In the genomic region with DNA sequence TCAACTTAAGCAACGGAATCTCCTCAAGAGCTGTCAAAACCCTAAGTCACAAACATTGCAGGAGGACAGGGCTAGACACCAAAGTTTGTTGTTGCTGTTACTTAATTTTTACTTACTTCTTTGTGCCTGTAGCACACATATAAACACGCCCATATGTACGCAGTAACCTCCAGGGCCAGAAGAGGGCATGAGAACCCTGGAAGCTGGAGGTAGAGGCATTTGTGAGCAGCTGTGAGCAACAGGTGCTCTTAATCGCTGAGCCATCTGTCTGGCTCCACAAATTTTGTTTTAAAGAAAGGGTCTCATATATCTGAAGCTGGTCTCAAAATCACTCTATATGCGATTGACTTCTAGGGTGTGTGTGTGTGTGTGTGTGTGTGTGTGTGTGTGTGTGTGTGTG, we compare ENCODE assay signal across 8 mouse cellular contexts. TPM values are rescaled to one million over a fixed set of nuclear protein-coding genes. Genes with fewer than 3 reads are reported as not detected.
DNase-seq lines count a peak whose midpoint lies in the region; ATAC-seq and TF ChIP-seq lines count a peak whose summit lies in the region.

No protein-coding gene starts in this region.

- DNase-seq in layer of hippocampus, adult 11-12 months (ENCODE audit: low spot score): peak; percentile 41
- DNase-seq in layer of hippocampus, postnatal 36 days: no peak
- DNase-seq in G1E (ENCODE audit: low spot score): no peak
- DNase-seq in embryo, embryonic 10.5 days (ENCODE audit: low spot score): peak; percentile 76
- peak; percentile 71 for DNase-seq in limb, embryonic 10.5 days (ENCODE audit: low spot score)
- peak; percentile 18 to 41 for DNase-seq in spleen, postnatal 36 days (ENCODE audit: low spot score in 2 of 2)
- DNase-seq in urinary bladder, postnatal 25 days (ENCODE audit: low spot score): no peak
- DNase-seq in left cerebral cortex, adult 9 months (ENCODE audit: low spot score in 2 of 2): no peak

- H3K36me3 ChIP-seq in G1E (replicated peaks): peaks cover 36% of the 10 kb centered on the region
- H3K36me3 ChIP-seq in limb, embryonic 10.5 days: no peaks in the 10 kb centered on the region

- peak; percentile 46; the same call in 1 of the 2 replicates for ATAC-seq in G1E (ENCODE audit: extremely low read depth, insufficient number of reproducible peaks, low FRiP score, poor library complexity, severe bottlenecking)

- no peak; the same call in 1 of the 2 replicates for TF ChIP-seq CTCF in G1E (IDR thresholded peaks at IDR 0.05; ENCODE audit: low read depth, low read length)

- WGBS in limb, embryonic 10.5 days: 67% methylated on average over 5 of the region's 5 CpGs

- H3K4me3 ChIP-seq in G1E (ENCODE audit: low read depth, low read length): no peak overlapping the region
- H3K4me3 ChIP-seq in limb, embryonic 10.5 days: no peak overlapping the region

- H3K27me3 ChIP-seq in G1E (ENCODE audit: insufficient read depth, low read length): no peaks in the 10 kb centered on the region
- no peaks in the 10 kb centered on the region for H3K27me3 ChIP-seq in limb, embryonic 10.5 days (ENCODE audit: low read depth, poor library complexity, severe bottlenecking)

- H3K4me1 ChIP-seq in G1E (ENCODE audit: insufficient read depth, low read depth, low read length): peaks cover 26% of the 10 kb centered on the region
- H3K4me1 ChIP-seq in limb, embryonic 10.5 days: peaks cover 10% of the 10 kb centered on the region

- no peaks in the 10 kb centered on the region for H3K9me3 ChIP-seq in G1E (replicated peaks)
- no peaks in the 10 kb centered on the region for H3K9me3 ChIP-seq in limb, embryonic 10.5 days (replicated peaks)

- no peak overlapping the region for H3K27ac ChIP-seq in limb, embryonic 10.5 days

RNA-seq across cellular contexts. Expression of a gene that starts 3.2 kb away (rescaled TPM):
- 1 to 10 TPM in 1 of 2 experiments, under 1 TPM in 1; 0.94 to 1.4 TPM for total RNA-seq in layer of hippocampus, postnatal 36 days (2021)
- total RNA-seq in G1E (2014; fragmentation: Nextera tagmentation) (5.0 and 5.6 TPM in 2 replicates), G1E (2017) (1.9 and 2.1 TPM in 2 replicates)
- 1.1 and 1.2 TPM in 2 replicates for polyA plus RNA-seq in G1E (2012)
- polyA plus RNA-seq in limb, embryonic 10.5 days (2016; fragmentation: Nextera tagmentation; extraction: Ambion mirVana): 6.3 and 7.6 TPM in 2 replicates

RNA-seq across cellular contexts. Expression of a gene that starts 6.4 kb away (rescaled TPM):
- total RNA-seq in layer of hippocampus, postnatal 36 days (2021): under 1 TPM; 0.45 to 0.58 TPM
- total RNA-seq in G1E (2014; fragmentation: Nextera tagmentation): not detected in 2 replicates
- 0.11 TPM in 1 of 2 replicates, not detected in the other for total RNA-seq in G1E (2017)
- polyA plus RNA-seq in G1E (2012): not detected in 2 replicates
- polyA plus RNA-seq in limb, embryonic 10.5 days (2016; fragmentation: Nextera tagmentation; extraction: Ambion mirVana): not detected in 2 replicates

RNA-seq across cellular contexts. Expression of a gene that starts 28.6 kb away (rescaled TPM):
- 10 to 100 TPM; 28.1 to 31.7 TPM for total RNA-seq in layer of hippocampus, postnatal 36 days (2021)
- total RNA-seq in G1E (2014; fragmentation: Nextera tagmentation) (25.7 and 26.6 TPM in 2 replicates), G1E (2017) (6.6 and 7.4 TPM in 2 replicates)
- 19.2 and 22.7 TPM in 2 replicates for polyA plus RNA-seq in G1E (2012)
- polyA plus RNA-seq in limb, embryonic 10.5 days (2016; fragmentation: Nextera tagmentation; extraction: Ambion mirVana): 71.3 and 80.8 TPM in 2 replicates

RNA-seq across cellular contexts. Expression of a gene that starts 35.9 kb away (rescaled TPM):
- 10 to 100 TPM; 78.4 to 86.6 TPM for total RNA-seq in layer of hippocampus, postnatal 36 days (2021)
- total RNA-seq in G1E (2014; fragmentation: Nextera tagmentation): 42.4 and 43.6 TPM in 2 replicates
- total RNA-seq in G1E (2017): 41.5 and 46.9 TPM in 2 replicates
- 144 and 171 TPM in 2 replicates for polyA plus RNA-seq in G1E (2012)
- polyA plus RNA-seq in limb, embryonic 10.5 days (2016; fragmentation: Nextera tagmentation; extraction: Ambion mirVana): 59.4 and 71.5 TPM in 2 replicates

RNA-seq across cellular contexts. Expression of a gene that starts 50.9 kb away (rescaled TPM):
- 10 to 100 TPM; 75.3 to 87.4 TPM for total RNA-seq in layer of hippocampus, postnatal 36 days (2021)
- total RNA-seq in G1E (2014; fragmentation: Nextera tagmentation) (39.8 and 61.5 TPM in 2 replicates), G1E (2017) (33.9 and 34.3 TPM in 2 replicates)
- polyA plus RNA-seq in G1E (2012): 21.4 and 25.1 TPM in 2 replicates
- polyA plus RNA-seq in limb, embryonic 10.5 days (2016; fragmentation: Nextera tagmentation; extraction: Ambion mirVana): 17.7 and 21.1 TPM in 2 replicates

Comparison
In these comparisons a context has a peak if more than half of its experiments do, and no peak if none do; other contexts are left out.
1. DNase-seq: peak in layer of hippocampus, adult 11-12 months (single experiment), embryo, embryonic 10.5 days (single experiment), limb, embryonic 10.5 days (single experiment) and spleen, postnatal 36 days (2 of 2); none in layer of hippocampus, postnatal 36 days (0 of 2), G1E (single experiment), urinary bladder, postnatal 25 days (single experiment) and left cerebral cortex, adult 9 months (0 of 2).